Mouse (Mus musculus): ENCODE measurements around the gene Amn.

DNA sequence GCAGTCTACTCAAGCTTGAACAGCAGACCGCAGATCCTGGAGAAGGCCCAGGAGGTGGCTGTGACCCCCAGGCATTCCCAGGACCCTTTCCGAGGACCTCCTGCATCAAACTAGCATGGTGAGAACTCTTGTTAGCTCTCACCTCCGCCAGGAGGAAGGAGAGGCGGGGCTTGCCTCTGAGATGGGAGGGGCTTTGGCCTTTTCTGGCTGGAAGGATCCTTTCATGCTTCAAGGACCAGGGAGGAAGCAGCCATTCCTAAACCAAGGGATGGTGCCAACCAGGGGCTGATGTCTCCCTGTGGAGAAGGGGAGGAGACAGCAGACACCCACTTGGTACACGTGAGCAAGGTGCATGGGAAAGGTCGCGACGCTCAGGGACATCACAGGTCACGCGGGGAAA, 13.6 kb downstream of the Amn start:
- TF ChIP-seq EP300 (IDR thresholded peaks at IDR 0.05; ENCODE audit: low read depth) (no peak), CTCF (IDR thresholded peaks at IDR 0.05; ENCODE audit: low read depth) (no peak)

Measured in heart, postnatal 0 days (tissue).